Mouse (Mus musculus) heart, postnatal 0 days (tissue): ENCODE results near the gene Ehmt1.

Source experiments
- CTCF ChIP-seq: IDR thresholded peaks from 2 replicates; pipeline ENCODE4 v1.5.1; 2016; ENCODE audit warnings: antibody characterized with exemption, control low read depth, low read depth
- EP300 ChIP-seq: IDR thresholded peaks from 2 replicates; pipeline ENCODE4 v1.6.1; 2016; ENCODE audit warnings: antibody characterized with exemption, low read depth

DNA sequence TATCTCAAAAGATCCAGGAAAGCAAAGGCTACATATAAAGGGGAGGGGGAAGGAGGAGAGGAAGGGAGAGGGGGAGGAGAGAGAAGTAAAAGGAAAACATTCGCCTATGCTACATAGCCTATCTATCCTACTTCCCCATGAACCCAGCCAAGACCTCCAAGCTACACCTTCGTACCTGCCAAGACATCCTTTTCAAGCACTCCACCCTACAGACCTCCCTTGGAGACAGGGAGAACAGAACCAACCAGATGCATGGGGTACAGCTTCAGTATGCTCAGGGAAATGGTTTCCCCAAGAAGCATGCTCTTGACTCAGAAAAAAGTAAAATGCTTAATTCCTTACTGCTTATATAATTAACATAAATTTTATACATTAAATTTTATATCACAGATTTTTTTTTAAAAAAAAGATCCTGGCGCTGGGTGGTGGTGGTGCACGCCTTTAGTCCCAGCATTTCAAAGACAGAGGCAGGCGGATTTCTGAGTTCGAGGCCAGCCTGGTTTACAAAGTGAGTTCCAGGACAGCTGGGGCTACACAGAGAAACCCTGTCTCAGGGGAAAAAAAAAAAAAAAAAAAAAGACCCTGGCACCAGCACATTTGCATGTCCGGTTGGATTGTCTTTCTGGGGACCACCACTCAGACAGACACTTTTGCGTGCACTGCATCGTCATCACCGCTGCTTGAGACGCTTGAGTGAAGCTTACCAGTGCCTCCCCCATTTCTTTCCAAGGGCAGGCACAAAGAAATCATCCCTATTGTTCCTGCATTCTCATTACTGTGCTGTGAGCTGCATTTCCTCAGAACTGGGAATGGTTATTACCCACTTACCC, 14.4 kb downstream of the Ehmt1 start:
- TF ChIP-seq CTCF, result no peak
- no peak for TF ChIP-seq EP300
